Mouse (Mus musculus) myocyte (in vitro differentiated cells): Measurements from ENCODE around the gene Shank2.

Experiments
- MYOG ChIP-seq, 3 experiments: IDR thresholded peaks; one replicate each; pipeline ENCODE4 v1.6.1; 2011; ENCODE audit warnings: control low read depth in 2 of 3, low read depth in 2 of 3, mild to moderate bottlenecking in 2 of 3; ENCODE audit not compliant: insufficient read length in 2 of 3, control insufficient read depth in 1 of 3, insufficient read depth in 1 of 3
- POLR2A ChIP-seq: IDR thresholded peaks from one replicate; pipeline ENCODE4 v1.6.1; 2011; ENCODE audit warnings: low read depth, mild to moderate bottlenecking, control low read depth, moderate library complexity; ENCODE audit not compliant: insufficient read length
- POLR2AphosphoS2 ChIP-seq: IDR thresholded peaks from one replicate; pipeline ENCODE4 v1.6.1; 2011; ENCODE audit warnings: low read depth, control low read depth; ENCODE audit not compliant: insufficient read length
- TCF12 ChIP-seq: IDR thresholded peaks from one replicate; pipeline ENCODE4 v1.6.1; 2011; ENCODE audit warnings: mild to moderate bottlenecking, control low read depth; ENCODE audit not compliant: poor library complexity, insufficient read depth, severe bottlenecking

GRCm38 (mm10) chr7:144176234-144176730 lies 174.6 kb downstream of the Shank2 start:
- TF ChIP-seq POLR2AphosphoS2 (no peak), POLR2A (no peak), MYOG (IDR thresholded peaks at IDR 0.05; ENCODE audit: control insufficient read depth in 1 of 3, insufficient read depth in 1 of 3, insufficient read length in 2 of 3, low read depth in 2 of 3) (no peak), TCF12 (no peak)
